Mouse (Mus musculus): Measurements from ENCODE around the gene Calhm3.

Gene Calhm3

DNA sequence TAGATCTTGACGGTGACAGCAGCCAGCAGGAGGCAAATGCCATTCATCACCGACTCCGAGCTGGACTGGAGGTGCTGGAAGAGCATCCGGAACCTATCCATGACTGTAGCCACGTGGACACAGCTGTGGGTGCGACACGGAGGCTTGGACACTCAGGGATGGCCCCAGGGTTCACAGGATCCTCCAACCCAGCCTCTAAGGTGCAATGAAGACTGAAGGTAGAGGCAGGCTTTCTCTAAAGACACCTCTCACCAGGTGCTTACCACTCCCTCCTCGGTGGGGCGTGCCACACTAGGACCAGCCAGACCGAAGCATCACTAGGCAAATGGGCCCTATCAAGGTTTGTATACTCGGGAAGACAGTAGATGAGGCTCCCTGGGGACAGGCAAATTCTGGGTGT is at the start of gene Calhm3:
Gene Calhm3 (minus strand): TSS at position 101 of the 400 bp plus-strand sequence.
- no peak for DNase-seq (ENCODE audit: low read depth)

DNA sequence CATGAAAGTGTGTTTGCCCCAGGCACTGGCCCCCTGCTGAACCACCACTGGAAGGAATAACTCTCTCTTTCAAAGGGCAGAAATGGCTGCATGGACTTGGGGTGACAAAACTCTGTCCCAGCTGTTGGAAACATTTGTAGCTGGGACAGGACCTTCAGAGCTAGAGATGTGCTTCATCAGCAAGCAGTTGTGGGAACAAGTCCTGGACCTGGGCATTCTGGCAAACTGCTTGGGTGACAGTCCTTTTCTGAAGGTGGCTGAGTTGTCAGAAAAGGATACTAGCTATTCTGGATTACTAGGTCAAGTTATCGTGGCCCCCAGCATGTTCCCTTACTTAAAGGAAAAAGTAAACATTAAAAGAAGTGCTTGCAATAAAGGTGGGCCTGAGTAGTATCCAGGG is 48.6 kb upstream of the Calhm3 start:
- DNase-seq (ENCODE audit: low read depth): no peak

DNA sequence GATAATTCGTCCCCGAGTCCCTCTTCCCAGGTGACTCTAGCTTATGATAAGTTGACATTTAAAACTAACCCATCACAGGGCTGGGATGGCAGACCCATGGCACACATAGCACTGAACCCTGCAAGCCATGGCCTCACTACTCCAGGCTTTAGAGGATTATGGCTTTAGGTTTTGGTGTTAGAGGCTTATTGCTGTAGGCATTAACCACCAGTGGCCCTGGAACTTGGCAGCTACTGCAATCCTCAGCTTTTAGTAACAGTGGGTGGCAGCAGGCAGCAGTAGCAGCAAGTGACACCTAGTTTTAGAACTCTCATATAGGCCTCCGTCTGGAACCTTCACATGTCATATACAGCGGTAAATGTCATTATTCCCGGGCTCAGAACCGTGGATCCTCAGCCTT is 47.1 kb upstream of the Calhm3 start:
- DNase-seq (ENCODE audit: low read depth): no peak

DNA sequence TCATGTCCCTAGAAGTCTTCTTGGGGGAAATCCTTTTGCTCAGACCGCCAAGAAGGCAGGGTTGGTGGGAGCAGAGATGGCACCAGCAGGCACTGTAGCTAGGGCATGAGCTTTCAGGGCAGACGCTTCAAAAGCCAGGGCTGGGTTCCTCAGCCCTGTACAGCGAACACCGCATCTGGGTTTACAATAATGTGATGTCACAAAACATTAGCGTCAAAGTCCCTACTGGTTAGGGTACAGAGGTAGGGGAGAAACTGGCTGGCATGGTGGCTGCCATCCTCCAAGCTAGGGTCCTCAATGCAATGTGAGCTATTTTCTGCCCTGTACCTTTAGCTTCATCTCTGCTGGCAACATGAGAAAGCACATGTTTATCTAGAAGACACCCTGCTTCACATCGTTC is 45.5 kb upstream of the Calhm3 start:
- DNase-seq (ENCODE audit: low read depth): no peak

DNA sequence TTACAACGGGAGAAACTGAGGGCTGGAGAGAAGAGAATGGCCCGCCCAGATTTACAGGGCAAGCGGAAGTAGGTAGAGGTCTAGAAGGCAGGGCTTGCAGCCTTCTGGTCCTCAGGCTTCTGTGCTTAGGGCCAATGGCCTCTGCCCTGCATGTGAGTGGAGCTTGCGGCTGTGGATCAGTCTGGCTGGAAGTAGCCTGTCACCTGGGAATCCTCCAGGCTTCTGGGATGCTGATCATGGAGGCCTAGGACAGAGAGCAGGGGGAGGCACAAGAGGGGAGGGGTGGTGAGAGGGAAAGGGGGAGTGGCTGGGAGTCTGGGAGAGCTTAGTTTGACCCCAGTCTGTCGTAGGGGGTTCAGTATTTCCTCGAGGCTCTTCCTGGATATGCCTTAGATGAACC is 44.9 kb upstream of the Calhm3 start:
- DNase-seq (ENCODE audit: low read depth): no peak

DNA sequence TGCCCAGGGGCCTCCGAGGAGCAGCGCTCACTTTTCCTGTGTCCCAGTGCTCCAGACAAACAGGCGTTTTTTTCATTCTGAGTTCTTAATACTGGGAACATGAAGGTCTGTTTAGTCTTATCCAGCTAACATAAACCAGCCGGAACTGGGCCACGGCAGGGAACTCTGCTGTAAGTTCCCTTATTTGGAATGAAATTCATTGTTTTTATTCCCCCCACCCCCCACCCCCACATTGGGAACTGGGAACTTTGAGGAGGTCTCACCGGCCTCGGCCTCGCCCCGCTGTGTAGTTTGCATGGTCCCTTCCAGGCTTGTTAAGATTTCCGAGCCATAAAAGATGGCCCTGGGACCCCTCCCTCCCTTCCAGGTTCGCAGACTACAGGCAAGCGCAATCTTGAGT is 44.4 kb upstream of the Calhm3 start:
- no peak for DNase-seq (ENCODE audit: low read depth)

DNA sequence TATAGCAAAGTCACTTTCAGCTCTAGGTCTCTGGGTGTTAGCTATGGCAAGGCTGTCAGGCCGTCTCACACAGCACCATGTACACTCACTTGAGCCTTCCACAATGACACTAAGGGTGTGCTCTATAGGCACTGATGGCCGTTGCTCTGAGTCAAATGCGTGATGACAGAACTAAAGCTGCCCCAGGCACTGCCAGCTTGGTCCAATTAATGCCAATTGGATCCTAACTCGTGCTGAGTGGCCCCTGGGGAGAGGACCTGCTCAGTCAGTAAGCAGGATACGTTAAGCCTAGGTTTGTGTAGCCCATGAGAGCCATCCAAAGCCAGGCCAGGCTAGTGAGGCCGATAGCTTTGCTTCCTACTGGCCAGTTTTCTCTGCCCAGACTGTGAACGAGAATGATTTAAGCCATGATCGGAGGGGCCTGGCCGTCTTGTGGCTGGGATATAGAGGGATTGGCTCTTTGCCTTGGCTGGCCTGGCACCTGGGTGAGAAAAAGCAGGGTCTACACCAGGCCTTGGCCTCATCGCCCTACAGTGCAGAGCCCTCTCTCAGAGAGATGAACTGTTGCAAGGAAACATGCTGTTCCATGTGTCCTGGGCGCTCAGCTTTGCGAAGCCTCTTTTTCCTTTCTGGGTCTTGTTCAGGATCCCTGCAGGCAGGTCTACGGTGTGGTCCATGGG is 41.2 kb upstream of the Calhm3 start:
- DNase-seq (ENCODE audit: low read depth): no peak

DNA sequence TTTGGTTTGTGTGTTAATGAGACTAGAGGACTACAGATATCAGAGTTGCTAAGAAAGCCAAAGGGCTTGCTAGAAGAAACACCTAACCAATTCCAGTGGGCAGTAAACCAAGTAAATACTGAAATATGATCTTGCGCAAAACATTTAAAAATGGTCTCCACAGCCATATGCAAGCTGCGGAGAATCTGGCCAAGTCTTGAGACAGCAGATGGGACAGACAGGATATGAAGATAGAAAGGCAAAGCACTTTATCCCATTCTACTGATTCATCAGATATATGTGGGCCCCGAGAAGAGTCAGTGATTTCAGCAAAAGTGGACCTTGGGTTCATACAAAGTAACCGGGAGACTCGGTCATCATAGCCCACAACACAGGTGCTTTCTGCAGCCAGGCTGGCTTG is 34.6 kb upstream of the Calhm3 start:
- no peak for DNase-seq (ENCODE audit: low read depth)

DNA sequence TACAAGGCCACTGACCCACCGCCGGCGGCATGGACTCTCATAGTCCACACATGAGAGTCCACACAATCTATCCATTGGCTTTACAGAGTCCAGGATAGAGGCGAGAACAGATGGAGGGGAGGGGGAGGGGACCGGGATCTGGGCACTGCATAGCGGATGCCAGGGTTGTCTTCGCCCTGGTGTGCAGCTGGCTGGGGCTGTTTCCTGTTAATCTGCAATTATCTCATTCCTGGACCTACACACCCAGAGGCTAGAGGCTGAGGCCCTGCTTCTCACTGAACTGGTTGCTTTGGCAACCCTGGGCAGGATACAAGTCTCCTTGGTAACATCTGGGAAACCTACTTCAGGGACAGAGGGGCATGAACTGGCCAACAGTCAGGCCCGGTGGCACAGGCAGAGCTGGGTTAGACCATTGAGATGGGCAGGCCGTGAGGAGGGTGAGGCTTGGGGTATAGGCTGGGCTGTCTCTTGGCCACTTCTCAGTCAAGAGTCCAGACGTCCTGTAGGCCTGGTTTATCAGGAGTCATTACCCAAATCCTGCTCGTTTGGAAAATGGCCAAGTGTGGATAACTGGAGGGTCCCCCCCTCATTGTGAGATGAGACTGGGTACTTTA is 31.1 kb upstream of the Calhm3 start:
- no peak for DNase-seq (ENCODE audit: low read depth)

DNA sequence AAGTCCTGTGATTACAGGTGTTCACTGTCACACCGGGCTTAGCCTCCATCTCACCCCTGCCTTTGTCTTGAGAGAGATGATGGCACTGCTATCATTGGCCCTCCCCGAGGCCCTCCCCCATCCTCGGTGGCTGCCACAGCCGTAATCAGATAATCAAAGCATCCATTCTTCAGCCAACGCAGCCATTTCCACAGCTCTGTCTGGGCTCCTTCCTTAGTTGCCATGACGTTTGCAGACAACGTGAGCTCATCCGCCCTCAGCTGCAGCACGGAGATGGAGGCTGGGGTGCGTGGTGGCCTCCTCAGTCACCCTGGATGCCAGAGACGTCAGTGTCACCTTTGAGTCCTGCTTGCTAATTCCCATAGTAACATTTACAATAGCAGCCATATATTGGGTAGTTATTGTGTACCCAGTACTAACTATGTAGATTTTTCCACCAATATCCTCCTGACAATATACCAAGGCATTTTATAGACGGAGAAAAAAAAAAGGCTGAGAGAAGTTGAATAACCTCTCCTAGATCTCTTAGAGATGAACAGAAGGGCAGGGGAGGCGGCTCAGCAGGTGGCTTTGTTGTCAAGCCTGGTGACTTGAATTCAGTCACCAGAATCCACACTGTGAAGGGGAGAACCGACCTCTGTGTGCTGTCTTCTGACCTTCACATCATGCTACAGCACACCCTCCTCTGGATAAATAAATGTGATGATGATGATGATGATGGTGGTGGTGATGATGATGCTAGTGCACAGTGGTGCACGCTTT is 29.1 kb upstream of the Calhm3 start:
- no peak for DNase-seq (ENCODE audit: low read depth)

DNA sequence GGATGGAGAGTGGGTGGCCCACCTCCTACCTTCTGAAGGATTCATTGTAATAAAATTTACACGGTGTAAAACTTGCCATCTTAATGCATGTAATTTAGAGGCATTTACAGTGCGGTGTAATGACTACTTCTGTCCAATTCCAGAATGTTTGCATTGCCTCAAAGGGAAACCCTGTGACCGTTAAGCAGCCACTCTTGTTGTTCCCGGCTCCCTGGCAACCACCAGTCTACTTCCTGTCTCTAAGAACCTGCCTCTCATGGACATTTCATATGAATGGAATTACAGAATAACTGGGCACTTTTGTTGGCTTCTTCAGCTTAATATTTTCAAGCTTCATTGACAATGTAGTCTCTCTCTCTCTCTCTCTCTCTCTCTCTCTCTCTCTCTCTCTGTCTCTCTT is 27.2 kb upstream of the Calhm3 start:
- peak; percentile 12 for DNase-seq (ENCODE audit: low read depth)

DNA sequence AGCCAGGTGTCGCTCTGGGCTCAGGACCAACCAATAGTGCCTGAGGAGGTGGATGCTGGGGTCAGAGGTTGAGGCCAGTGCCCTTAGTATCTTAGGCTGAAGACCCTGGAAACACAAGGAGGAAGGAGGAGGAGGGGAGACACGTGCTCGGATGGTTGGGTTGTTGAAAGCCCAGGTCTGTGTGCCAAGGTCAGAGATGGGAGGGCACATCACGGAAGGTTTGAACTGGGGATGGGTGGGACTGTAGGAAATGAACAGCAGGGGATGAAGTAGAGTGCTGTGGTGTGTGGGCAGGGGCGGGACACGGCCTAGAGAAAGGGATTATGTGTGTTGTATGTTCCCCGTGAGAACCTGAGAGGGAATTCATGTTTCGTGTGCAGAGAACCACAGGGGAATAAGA is 26.7 kb upstream of the Calhm3 start:
- no peak for DNase-seq (ENCODE audit: low read depth)

DNA sequence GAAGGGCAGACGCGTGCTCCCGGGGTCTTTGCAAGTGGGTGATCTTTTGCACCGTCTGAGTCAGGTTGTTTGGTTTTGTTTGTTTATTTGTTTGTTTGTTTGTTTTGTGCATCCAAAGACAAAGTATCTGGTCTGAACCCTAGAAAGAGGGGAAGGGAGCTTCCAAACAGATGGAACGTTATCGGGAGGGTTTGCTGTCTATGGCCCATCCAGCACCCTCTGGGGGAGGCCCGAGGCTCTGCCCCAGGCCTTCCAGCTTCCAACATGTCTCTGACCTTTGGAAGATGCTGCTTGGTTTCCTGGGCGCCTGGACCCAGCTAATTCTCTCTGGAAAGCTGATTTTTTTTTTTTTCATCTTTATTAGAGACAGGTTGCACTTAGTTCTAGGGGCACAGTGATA is 22.4 kb upstream of the Calhm3 start:
- DNase-seq (ENCODE audit: low read depth): no peak

DNA sequence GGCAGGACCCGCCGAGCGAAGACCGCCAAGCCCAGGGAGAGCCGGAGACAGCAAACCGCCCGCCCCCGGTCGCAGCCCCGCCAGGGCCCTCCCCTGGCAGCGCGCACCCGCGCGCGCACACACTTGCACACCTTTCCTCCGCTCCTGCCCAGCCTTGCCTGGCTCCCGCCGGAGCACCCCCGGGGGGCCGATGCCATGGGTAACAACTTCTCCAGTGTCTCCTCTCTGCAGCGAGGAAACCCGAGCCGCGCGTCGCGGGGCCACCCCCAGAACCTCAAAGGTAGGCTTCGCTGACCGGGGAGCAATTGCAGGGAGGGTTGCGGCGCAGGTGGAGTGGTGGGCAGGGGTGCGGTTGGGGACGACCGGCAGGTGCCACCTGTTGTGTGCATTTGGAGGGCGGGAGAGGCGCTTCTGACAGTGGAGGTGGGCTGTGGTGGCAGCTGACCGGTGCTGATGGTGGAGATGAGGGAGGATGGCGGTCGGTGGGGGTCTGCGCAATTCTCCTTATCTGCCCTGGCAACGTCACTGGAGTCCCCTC is 21.8 kb upstream of the Calhm3 start:
- no peak for DNase-seq (ENCODE audit: low read depth)

DNA sequence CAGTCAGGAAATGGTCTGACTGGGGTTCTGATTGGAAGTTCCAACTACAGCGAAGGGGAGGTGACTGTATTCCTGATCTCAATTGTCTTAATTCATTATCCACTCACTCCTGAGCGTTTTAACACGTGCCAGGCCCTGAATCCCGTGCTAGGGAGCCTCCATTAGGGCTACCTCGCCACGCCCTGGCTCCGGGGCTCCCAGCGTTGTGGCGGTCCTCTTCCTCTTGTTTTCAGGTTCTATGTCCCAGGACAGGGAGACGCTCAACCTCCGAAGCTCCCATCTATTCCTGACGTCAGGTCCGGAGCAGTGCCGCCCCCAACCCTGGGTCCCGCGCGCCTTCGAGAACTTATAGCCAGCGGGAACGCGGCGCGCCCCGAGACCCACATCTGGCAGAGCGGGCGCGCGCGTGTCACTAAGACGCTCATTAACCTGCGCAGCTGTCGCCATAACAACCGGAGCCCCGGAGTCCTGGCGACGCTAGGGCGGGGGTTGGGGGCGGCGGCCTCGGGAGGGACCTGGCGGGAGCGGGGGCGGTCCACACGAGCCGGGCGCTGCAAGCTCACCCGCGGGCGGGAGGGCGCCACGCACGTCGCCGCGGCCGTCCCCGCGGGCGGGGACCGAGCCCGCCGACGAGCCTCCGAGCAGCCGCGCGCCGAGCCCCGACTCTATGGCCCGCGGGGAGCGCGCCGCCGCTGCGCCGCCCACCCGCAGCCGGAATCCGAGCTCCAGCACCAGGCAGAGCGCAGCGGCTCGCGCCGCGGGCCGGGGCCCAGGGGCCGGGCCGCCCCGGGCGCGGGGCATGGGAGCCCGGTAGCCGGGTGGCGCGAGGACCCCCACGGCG is 21.1 kb upstream of the Calhm3 start, which contains the start of gene Neurl1a:
Gene Neurl1a (plus strand): TSS at position 390 of the 841 bp plus-strand sequence.
- DNase-seq (ENCODE audit: low read depth): no peak

DNA sequence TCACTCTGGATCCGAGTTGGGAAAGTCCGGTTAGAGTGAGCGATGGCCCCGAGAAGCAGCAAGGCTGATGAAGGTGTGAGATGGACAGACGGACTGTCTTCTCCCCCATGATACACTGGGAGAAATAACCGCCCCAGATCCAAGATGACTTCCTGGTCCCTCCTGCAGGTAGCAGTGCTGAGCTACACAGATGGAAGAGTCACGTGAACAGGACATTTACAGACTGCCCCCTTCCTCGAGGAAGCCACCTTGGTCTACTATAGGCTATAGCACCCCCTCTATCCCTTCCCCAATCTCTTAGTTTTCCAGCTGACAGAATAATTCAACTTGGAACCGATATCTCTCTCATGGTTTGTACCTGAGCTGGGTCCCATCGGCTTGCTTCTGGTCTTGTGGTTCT is 20.4 kb upstream of the Calhm3 start:
- DNase-seq (ENCODE audit: low read depth): no peak

DNA sequence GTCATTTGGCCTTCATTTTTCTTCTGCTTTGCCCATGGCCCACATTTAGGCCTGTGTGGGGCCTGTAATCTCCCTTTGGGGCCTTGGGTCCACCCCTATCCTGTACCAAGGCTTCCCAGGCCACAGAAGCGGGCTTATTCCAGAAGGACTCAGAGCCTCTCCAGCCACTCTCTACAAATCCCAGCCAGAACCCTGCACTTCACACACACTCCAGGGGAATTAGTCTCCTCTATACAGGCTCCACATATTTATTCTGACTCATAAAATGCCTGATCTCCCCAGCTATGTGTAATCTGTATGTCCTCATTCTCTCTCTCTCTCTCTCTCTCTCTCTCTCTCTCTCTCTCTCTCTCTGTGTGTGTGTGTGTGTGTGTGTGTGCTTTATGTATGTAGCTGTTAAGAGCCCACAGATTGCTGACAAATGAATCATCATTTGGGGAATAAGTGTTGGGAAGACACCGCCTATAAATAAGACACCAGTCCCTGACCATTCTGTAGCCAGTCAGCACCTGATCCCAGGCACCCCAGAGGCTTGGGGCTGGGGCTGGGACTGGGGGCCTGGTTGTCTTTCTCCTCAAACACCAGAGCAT is 19.4 kb upstream of the Calhm3 start:
- DNase-seq (ENCODE audit: low read depth): no peak

DNA sequence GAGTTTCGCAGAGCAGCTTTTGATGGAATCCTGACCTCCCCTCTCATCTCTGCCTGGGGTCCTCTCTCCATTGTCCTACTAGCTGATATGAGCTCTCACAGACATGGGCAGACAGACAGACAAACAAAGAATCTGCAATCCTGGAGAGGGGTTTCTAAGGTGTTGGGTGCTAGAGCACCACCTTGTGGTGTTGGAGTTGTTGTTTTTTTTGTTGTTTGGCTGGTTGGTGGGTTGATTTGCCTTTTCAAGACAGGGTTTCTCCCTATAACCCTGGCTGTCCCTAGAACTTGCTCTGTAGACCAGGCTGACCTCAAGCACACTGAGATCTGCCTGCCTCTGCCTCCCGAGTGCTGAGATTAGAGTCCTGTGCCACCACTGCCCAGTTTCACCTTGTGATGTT is 17.9 kb upstream of the Calhm3 start:
- peak; percentile 35 for DNase-seq (ENCODE audit: low read depth)

DNA sequence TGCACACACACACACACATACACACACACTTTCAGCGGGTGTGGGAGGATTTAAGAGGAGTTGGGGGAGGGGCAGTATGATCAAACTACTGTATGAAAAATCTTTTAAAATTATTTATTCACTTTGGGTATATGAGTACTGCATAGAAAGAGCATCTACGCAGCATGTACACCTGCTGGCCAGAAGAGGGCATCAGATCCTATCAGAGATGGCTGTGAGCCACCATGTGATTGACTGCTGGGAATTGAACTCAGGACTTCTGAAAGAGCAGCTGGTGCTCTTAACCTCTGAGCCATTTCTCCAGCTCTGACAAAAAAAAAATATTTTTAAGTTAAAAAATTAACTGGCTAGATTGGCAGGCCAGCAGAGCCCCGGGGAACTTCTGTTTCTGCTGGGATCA is 17.0 kb upstream of the Calhm3 start:
- peak; percentile 66 for DNase-seq (ENCODE audit: low read depth)

DNA sequence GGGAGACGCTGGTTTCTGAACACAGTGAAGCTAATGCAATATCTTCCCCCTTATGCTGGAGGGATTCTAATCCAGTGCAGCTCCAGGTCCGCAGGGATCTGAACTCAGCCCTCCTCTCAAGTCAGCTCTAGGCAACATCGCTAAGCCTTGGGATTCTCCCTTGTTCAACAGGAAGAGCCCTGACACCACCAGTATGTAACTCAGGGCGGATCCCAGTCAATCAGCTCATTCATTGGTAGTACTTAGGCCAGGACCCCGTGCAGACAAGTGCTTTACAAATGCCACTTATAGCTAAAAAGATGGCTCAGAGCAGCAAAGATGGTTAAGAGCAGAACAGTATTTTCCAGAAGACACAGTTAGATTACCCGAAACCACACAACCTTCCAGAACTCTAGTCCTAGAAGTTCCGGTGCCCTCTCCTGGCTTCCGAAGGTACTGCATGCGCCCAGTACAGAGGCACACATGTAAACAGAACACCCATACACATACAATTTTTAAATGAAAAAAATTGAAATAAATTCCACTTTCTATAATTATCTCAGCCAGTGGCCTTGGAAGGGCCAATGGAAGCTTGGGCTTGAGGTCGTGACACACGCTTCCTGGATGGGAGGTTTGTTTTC is 11.3 kb upstream of the Calhm3 start:
- peak; percentile 89 for DNase-seq (ENCODE audit: low read depth)

DNA sequence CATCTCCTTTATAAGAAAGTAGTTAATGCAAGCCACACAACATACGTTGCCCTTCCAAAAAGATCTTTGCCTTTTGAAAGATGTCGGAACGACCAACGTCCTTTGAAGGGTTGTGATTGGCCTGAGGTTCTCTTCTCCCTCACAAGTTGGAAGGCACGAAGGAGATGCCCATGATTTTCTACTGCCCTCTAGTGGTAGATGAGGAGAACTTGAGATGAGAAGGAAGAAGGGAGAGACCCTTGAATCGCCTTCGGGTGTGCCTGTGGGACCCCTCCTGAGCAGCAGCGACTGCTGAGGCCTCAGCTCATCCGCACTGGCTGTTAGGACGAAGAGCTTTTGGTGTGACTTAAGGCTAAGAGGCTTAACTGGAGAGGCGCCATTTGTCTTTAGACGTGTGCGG is 10.7 kb upstream of the Calhm3 start:
- peak; percentile 82 for DNase-seq (ENCODE audit: low read depth)

All from 416B (cell line).